Mouse (Mus musculus): ENCODE measurements at regions not wholly inside any gene's neighbourhood (a gene's known extent, or its start where the extent isn't known, plus 50 kb on each side); places are given as distances from the start of the nearest gene placed in this dataset.

- Histone ChIP-seq H3K9me3 (no peaks in the 10 kb centered on the region), H3K36me3 (no peaks in the 10 kb centered on the region), H3K4me2 (no peak overlapping the region), H3K4me1 (no peaks in the 10 kb centered on the region), H3K27ac (no peak overlapping the region), H3K27me3 (no peaks in the 10 kb centered on the region), H3K4me3 (no peak overlapping the region), H3K9ac (no peak overlapping the region)
- WGBS = 41% methylated on average over 2 of the region's 2 CpGs
- no peak for ATAC-seq (ENCODE audit: insufficient number of reproducible peaks, insufficient read depth, low FRiP score, low TSS enrichment, low read depth)
Observed at GRCm38 (mm10) chr12:90664436-90664835, 73.8 kb downstream of the Dio2 start.

GRCm38 (mm10) chr12:90645452-90645851 lies 92.8 kb downstream of the Dio2 start:
- Histone ChIP-seq H3K9me3 (no peaks in the 10 kb centered on the region), H3K4me1 (no peaks in the 10 kb centered on the region), H3K27ac (no peak overlapping the region), H3K9ac (no peak overlapping the region), H3K4me3 (no peak overlapping the region), H3K27me3 (no peaks in the 10 kb centered on the region), H3K36me3 (no peaks in the 10 kb centered on the region), H3K4me2 (no peak overlapping the region)
- no peak for ATAC-seq (ENCODE audit: insufficient number of reproducible peaks, insufficient read depth, low FRiP score, low TSS enrichment, low read depth)
- 66% methylated on average over 5 of the region's 5 CpGs for WGBS

- 10% methylated on average over 1 of the region's 1 CpGs for WGBS
- no peak overlapping the region for H3K4me3 ChIP-seq
- no peaks in the 10 kb centered on the region for H3K36me3 ChIP-seq
- H3K27me3 ChIP-seq = no peaks in the 10 kb centered on the region
- no peak overlapping the region for H3K27ac ChIP-seq
- H3K4me1 ChIP-seq = no peaks in the 10 kb centered on the region
- no peak overlapping the region for H3K9ac ChIP-seq
- peak; percentile 71 for ATAC-seq (ENCODE audit: insufficient number of reproducible peaks, insufficient read depth, low FRiP score, low TSS enrichment, low read depth)
- no peaks in the 10 kb centered on the region for H3K9me3 ChIP-seq
- H3K4me2 ChIP-seq = no peak overlapping the region
Observed at GRCm38 (mm10) chr12:90643891-90644290, 94.3 kb downstream of the Dio2 start.

- H3K36me3 ChIP-seq = no peaks in the 10 kb centered on the region
- no peak overlapping the region for H3K27ac ChIP-seq
- H3K4me2 ChIP-seq = no peak overlapping the region
- H3K9me3 ChIP-seq = no peaks in the 10 kb centered on the region
- H3K4me1 ChIP-seq = no peaks in the 10 kb centered on the region
- no peak overlapping the region for H3K4me3 ChIP-seq
- H3K9ac ChIP-seq = no peak overlapping the region
- no peak for ATAC-seq (ENCODE audit: insufficient number of reproducible peaks, insufficient read depth, low FRiP score, low TSS enrichment, low read depth)
- H3K27me3 ChIP-seq = no peaks in the 10 kb centered on the region
Observed at GRCm38 (mm10) chr12:90624856-90625255, 113.4 kb downstream of the Dio2 start.

- H3K9me3 ChIP-seq = no peaks in the 10 kb centered on the region
- H3K36me3 ChIP-seq = no peaks in the 10 kb centered on the region
- WGBS = 35% methylated on average over 2 of the region's 2 CpGs
- H3K4me2 ChIP-seq = no peak overlapping the region
- H3K4me3 ChIP-seq = no peak overlapping the region
- ATAC-seq (ENCODE audit: insufficient number of reproducible peaks, insufficient read depth, low FRiP score, low TSS enrichment, low read depth) = no peak
- H3K4me1 ChIP-seq = no peaks in the 10 kb centered on the region
- no peaks in the 10 kb centered on the region for H3K27me3 ChIP-seq
- no peak overlapping the region for H3K9ac ChIP-seq
- H3K27ac ChIP-seq = no peak overlapping the region
Observed at GRCm38 (mm10) chr12:90623426-90623825, 114.8 kb downstream of the Dio2 start.

GRCm38 (mm10) chr12:90608810-90609209 lies 129.4 kb downstream of the Dio2 start:
- H3K36me3 ChIP-seq = no peaks in the 10 kb centered on the region
- H3K27me3 ChIP-seq = no peaks in the 10 kb centered on the region
- H3K4me2 ChIP-seq = no peak overlapping the region
- no peak overlapping the region for H3K4me3 ChIP-seq
- WGBS = 73% methylated on average over 2 of the region's 2 CpGs
- H3K9ac ChIP-seq = no peak overlapping the region
- no peak overlapping the region for H3K27ac ChIP-seq
- ATAC-seq (ENCODE audit: insufficient number of reproducible peaks, insufficient read depth, low FRiP score, low TSS enrichment, low read depth) = no peak
- no peaks in the 10 kb centered on the region for H3K9me3 ChIP-seq
- H3K4me1 ChIP-seq = 0 out of 2 replicates have a peak, but pooled peaks cover 3% of the 10 kb centered on the region

GRCm38 (mm10) chr12:90607894-90608293 lies 130.3 kb downstream of the Dio2 start:
- no peak for ATAC-seq (ENCODE audit: insufficient number of reproducible peaks, insufficient read depth, low FRiP score, low TSS enrichment, low read depth)
- H3K4me2 ChIP-seq = no peak overlapping the region
- H3K9me3 ChIP-seq = no peaks in the 10 kb centered on the region
- H3K4me3 ChIP-seq = no peak overlapping the region
- no peaks in the 10 kb centered on the region for H3K27me3 ChIP-seq
- no peak overlapping the region for H3K27ac ChIP-seq
- 0 out of 2 replicates have a peak, but pooled peaks cover under 1% of the 10 kb centered on the region for H3K4me1 ChIP-seq
- H3K36me3 ChIP-seq = no peaks in the 10 kb centered on the region
- H3K9ac ChIP-seq = no peak overlapping the region
- 64% methylated on average over 6 of the region's 6 CpGs for WGBS

- H3K9ac ChIP-seq = no peak overlapping the region
- no peak overlapping the region for H3K4me2 ChIP-seq
- no peak overlapping the region for H3K4me3 ChIP-seq
- no peaks in the 10 kb centered on the region for H3K36me3 ChIP-seq
- no peak for ATAC-seq (ENCODE audit: insufficient number of reproducible peaks, insufficient read depth, low FRiP score, low TSS enrichment, low read depth)
- H3K4me1 ChIP-seq = no peaks in the 10 kb centered on the region
- no peaks in the 10 kb centered on the region for H3K9me3 ChIP-seq
- H3K27ac ChIP-seq = no peak overlapping the region
- WGBS = 80% methylated on average over 3 of the region's 3 CpGs
- H3K27me3 ChIP-seq = no peaks in the 10 kb centered on the region
Observed at GRCm38 (mm10) chr12:90580006-90580405, 158.2 kb downstream of the Dio2 start.

- WGBS = 66% methylated on average over 2 of the region's 2 CpGs
- no peak overlapping the region for H3K27ac ChIP-seq
- no peaks in the 10 kb centered on the region for H3K36me3 ChIP-seq
- H3K4me1 ChIP-seq = no peaks in the 10 kb centered on the region
- H3K27me3 ChIP-seq = no peaks in the 10 kb centered on the region
- no peaks in the 10 kb centered on the region for H3K9me3 ChIP-seq
- no peak for ATAC-seq (ENCODE audit: insufficient number of reproducible peaks, insufficient read depth, low FRiP score, low TSS enrichment, low read depth)
- H3K4me3 ChIP-seq = no peak overlapping the region
- no peak overlapping the region for H3K9ac ChIP-seq
- no peak overlapping the region for H3K4me2 ChIP-seq
Observed at GRCm38 (mm10) chr12:90576103-90576502, 162.1 kb downstream of the Dio2 start.

GRCm38 (mm10) chr12:90571907-90572306 lies 166.3 kb downstream of the Dio2 start:
- H3K4me3 ChIP-seq = no peak overlapping the region
- H3K4me1 ChIP-seq = no peaks in the 10 kb centered on the region
- no peak overlapping the region for H3K9ac ChIP-seq
- no peaks in the 10 kb centered on the region for H3K36me3 ChIP-seq
- no peaks in the 10 kb centered on the region for H3K9me3 ChIP-seq
- H3K4me2 ChIP-seq = no peak overlapping the region
- H3K27ac ChIP-seq = no peak overlapping the region
- WGBS = 76% methylated on average over 5 of the region's 5 CpGs
- ATAC-seq (ENCODE audit: insufficient number of reproducible peaks, insufficient read depth, low FRiP score, low TSS enrichment, low read depth) = no peak
- no peaks in the 10 kb centered on the region for H3K27me3 ChIP-seq

GRCm38 (mm10) chr12:90571506-90571905 lies 166.7 kb downstream of the Dio2 start:
- H3K9me3 ChIP-seq = no peaks in the 10 kb centered on the region
- WGBS = 21% methylated on average over 2 of the region's 2 CpGs
- no peak overlapping the region for H3K4me2 ChIP-seq
- no peaks in the 10 kb centered on the region for H3K27me3 ChIP-seq
- no peak for ATAC-seq (ENCODE audit: insufficient number of reproducible peaks, insufficient read depth, low FRiP score, low TSS enrichment, low read depth)
- no peak overlapping the region for H3K4me3 ChIP-seq
- H3K9ac ChIP-seq = no peak overlapping the region
- no peaks in the 10 kb centered on the region for H3K4me1 ChIP-seq
- no peaks in the 10 kb centered on the region for H3K36me3 ChIP-seq
- no peak overlapping the region for H3K27ac ChIP-seq

GRCm38 (mm10) chr12:90566349-90566748 lies 171.9 kb downstream of the Dio2 start:
- Histone ChIP-seq H3K36me3 (no peaks in the 10 kb centered on the region), H3K9ac (no peak overlapping the region), H3K9me3 (no peaks in the 10 kb centered on the region), H3K27ac (no peak overlapping the region), H3K4me3 (no peak overlapping the region), H3K4me2 (no peak overlapping the region), H3K27me3 (no peaks in the 10 kb centered on the region), H3K4me1 (no peaks in the 10 kb centered on the region)
- no peak for ATAC-seq (ENCODE audit: insufficient number of reproducible peaks, insufficient read depth, low FRiP score, low TSS enrichment, low read depth)
- 83% methylated on average over 6 of the region's 6 CpGs for WGBS

GRCm38 (mm10) chr12:90565051-90565450 lies 173.2 kb downstream of the Dio2 start:
- 84% methylated on average over 3 of the region's 3 CpGs for WGBS

More at GRCm38 (mm10) chr12:90565051-90565450, 173.2 kb downstream of the Dio2 start:
- H3K27me3 ChIP-seq = no peaks in the 10 kb centered on the region
- H3K4me1 ChIP-seq = no peaks in the 10 kb centered on the region
- H3K4me2 ChIP-seq = no peak overlapping the region
- no peak for ATAC-seq (ENCODE audit: insufficient number of reproducible peaks, insufficient read depth, low FRiP score, low TSS enrichment, low read depth)
- H3K9me3 ChIP-seq = no peaks in the 10 kb centered on the region
- H3K27ac ChIP-seq = no peak overlapping the region
- H3K36me3 ChIP-seq = no peaks in the 10 kb centered on the region
- H3K4me3 ChIP-seq = no peak overlapping the region
- H3K9ac ChIP-seq = no peak overlapping the region

All from embryonic facial prominence, embryonic 13.5 days (tissue).